Mouse (Mus musculus): ENCODE measurements around the gene Ces5a.

The Ces5a gene

GRCm38 (mm10) chr8:93535730-93536129 is at the start of gene Ces5a:
Gene Ces5a, minus strand, starts transcription at chr8:93535830.
- DNase-seq (ENCODE audit: low read depth, low spot score): no peak

GRCm38 (mm10) chr8:93572841-93573240 is 37.2 kb upstream of the Ces5a start:
- no peak for DNase-seq (ENCODE audit: low read depth, low spot score)

GRCm38 (mm10) chr8:93572095-93572501 is 36.5 kb upstream of the Ces5a start:
- no peak for DNase-seq (ENCODE audit: low read depth, low spot score)

GRCm38 (mm10) chr8:93571369-93571985 is 35.8 kb upstream of the Ces5a start:
- no peak for DNase-seq (ENCODE audit: low read depth, low spot score)

GRCm38 (mm10) chr8:93570186-93570530 is 34.5 kb upstream of the Ces5a start:
- DNase-seq (ENCODE audit: low read depth, low spot score): no peak

- DNase-seq (ENCODE audit: low read depth, low spot score): peak; percentile 36
These were observed 33.9 kb upstream of the Ces5a start for GRCm38 (mm10) chr8:93569311-93570185.

- no peak for DNase-seq (ENCODE audit: low read depth, low spot score)
These were observed 33.0 kb upstream of the Ces5a start for GRCm38 (mm10) chr8:93568666-93569065.

GRCm38 (mm10) chr8:93567086-93567485 is 31.5 kb upstream of the Ces5a start:
- no peak for DNase-seq (ENCODE audit: low read depth, low spot score)

GRCm38 (mm10) chr8:93564634-93565033 is 29.0 kb upstream of the Ces5a start:
- DNase-seq (ENCODE audit: low read depth, low spot score): no peak

- no peak for DNase-seq (ENCODE audit: low read depth, low spot score)
These were observed 27.9 kb upstream of the Ces5a start for GRCm38 (mm10) chr8:93563551-93563950.

- no peak for DNase-seq (ENCODE audit: low read depth, low spot score)
These were observed 27.1 kb upstream of the Ces5a start for GRCm38 (mm10) chr8:93562557-93563210.

- DNase-seq (ENCODE audit: low read depth, low spot score): no peak
These were observed 25.6 kb upstream of the Ces5a start for GRCm38 (mm10) chr8:93561271-93561670.

GRCm38 (mm10) chr8:93559696-93560095 is 24.1 kb upstream of the Ces5a start:
- DNase-seq (ENCODE audit: low read depth, low spot score): no peak

- DNase-seq (ENCODE audit: low read depth, low spot score): no peak
These were observed 33.0 kb downstream of the Ces5a start for GRCm38 (mm10) chr8:93502634-93503033.

- DNase-seq (ENCODE audit: low read depth, low spot score): peak; percentile 9
These were observed 36.2 kb downstream of the Ces5a start for GRCm38 (mm10) chr8:93499437-93499836.

- DNase-seq (ENCODE audit: low read depth, low spot score): peak; percentile 80
These were observed 40.3 kb downstream of the Ces5a start for GRCm38 (mm10) chr8:93495330-93495729.

- peak; percentile 17 for DNase-seq (ENCODE audit: low read depth, low spot score)
These were observed 46.9 kb downstream of the Ces5a start for GRCm38 (mm10) chr8:93488743-93489142.

GRCm38 (mm10) chr8:93478211-93478610 is 57.4 kb downstream of the Ces5a start:
- no peak for DNase-seq (ENCODE audit: low read depth, low spot score)

GRCm38 (mm10) chr8:93469733-93470132 is 65.9 kb downstream of the Ces5a start:
- peak; percentile 47 for DNase-seq (ENCODE audit: low read depth, low spot score)

GRCm38 (mm10) chr8:93454258-93454877 is 81.3 kb downstream of the Ces5a start:
- DNase-seq (ENCODE audit: low read depth, low spot score): no peak
